In the genomic region with DNA sequence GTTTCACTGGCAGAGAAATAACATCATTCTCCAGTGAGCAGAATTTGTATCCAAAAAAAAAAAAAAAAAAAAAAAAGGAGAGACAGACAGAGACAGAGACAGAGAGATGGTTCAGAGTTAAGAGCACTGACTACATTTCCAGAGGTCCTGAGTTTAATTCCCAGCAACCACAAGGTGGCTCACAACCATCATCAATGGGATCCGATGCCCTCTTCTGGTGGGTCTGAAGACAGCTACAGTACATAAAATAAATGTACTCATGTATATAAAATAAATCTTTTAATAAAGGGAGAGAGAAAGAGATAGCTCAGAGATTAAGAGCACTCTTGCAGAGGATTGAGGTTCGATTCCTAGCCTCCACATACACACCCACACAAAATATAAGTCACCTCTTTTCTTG, we compare ENCODE assay signal across 1 mouse cellular context.
TF ChIP-seq lines count a peak whose summit lies in the region.

No protein-coding gene starts in this region.

TF ChIP-seq in MEL, 35 proteins besides CTCF, POLR2A, EP300 and RAD21:
- TF ChIP-seq SIN3A (IDR thresholded peaks at IDR 0.05; ENCODE audit: low read length) (peak; percentile 27; the same call in 1 of the 2 replicates), ZC3H11A (IDR thresholded peaks at IDR 0.05; ENCODE audit: low read depth, low read length) (no peak), MYC (IDR thresholded peaks at IDR 0.05; ENCODE audit: low read depth, low read length) (no peak), ELF1 (IDR thresholded peaks at IDR 0.05; ENCODE audit: low read depth, low read length) (no peak), TAL1 (IDR thresholded peaks at IDR 0.05; ENCODE audit: low read length) (no peak), ETS1 (IDR thresholded peaks at IDR 0.05; ENCODE audit: low read depth, low read length) (no peak), SMC3 (IDR thresholded peaks at IDR 0.05; ENCODE audit: low read depth, low read length) (peak; percentile 39), POLR2AphosphoS5 (IDR thresholded peaks at IDR 0.05; ENCODE audit: borderline replicate concordance, low read depth, low read length) (no peak), HCFC1 (IDR thresholded peaks at IDR 0.05; ENCODE audit: low read depth, low read length) (0 out of 2 replicates have a peak, but pooled peaks have one; percentile 21), NRF1 (IDR thresholded peaks at IDR 0.05; ENCODE audit: insufficient read depth, low read depth, low read length, poor library complexity, severe bottlenecking) (no peak), TCF12 (IDR thresholded peaks at IDR 0.05; ENCODE audit: low read depth, low read length) (no peak), ZMIZ1 (IDR thresholded peaks at IDR 0.05; ENCODE audit: low read depth, low read length) (no peak)
